Mouse (Mus musculus): ENCODE measurements around the gene H6pd.

DNA sequence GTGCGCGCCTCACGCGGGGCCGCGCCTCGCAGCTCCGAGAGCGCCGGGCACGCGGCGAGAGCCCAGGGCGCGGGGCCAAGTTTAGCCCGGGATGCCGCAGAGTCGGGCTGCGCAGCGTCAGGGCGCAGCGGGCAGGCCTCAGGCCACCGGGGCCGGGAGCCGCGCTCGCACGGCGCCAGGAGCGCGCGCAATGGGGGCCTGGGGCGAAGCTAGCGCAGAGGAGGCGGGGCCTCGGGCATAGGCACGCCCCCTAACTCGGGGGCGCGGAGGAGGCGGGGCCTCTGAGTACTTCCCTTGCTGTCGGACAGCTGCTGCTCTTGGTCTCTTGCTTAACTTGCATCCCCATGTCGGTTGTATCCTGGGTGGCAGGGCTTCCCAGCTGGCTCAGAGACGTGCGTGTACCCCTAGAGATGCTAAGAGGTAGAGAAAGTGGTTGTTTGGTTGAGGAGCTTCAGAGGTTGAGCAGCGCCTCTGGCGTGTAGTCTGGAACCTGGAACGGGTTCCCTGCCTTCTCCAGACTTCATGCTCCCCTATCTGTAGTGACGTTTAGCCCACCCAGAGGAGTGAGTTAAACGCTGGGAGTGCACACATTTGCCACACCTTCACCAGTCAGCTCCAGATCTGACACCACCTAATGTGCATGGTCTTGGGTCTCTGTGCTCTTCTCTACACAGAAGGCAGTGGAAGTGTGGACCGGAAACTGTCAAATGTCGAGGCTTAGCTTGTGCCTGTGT is at the start of gene H6pd:
- TF ChIP-seq CTCF (IDR thresholded peaks at IDR 0.05; ENCODE audit: control insufficient read depth, insufficient read depth, insufficient replicate concordance, low read depth, low read length) (no peak), POLR2A (IDR thresholded peaks at IDR 0.05; ENCODE audit: control insufficient read depth, low read depth, low read length) (peak; percentile 72)

All from testis, adult 2 months (tissue).